Mouse (Mus musculus): ENCODE data around the gene Gm11568. TPM values are rescaled to one million over a fixed set of nuclear protein-coding genes. Genes with fewer than 3 reads are reported as not detected.
"Not testable (repeated sequence)": the region's sequence is repeated elsewhere in the genome, so short reads cannot be mapped to it uniquely, and the experiment has no call there.

The Gm11568 gene
- polyA plus RNA-seq (2014; fragmentation: Nextera tagmentation; extraction: Ambion mirVana), result not detected in 2 replicates

DNA sequence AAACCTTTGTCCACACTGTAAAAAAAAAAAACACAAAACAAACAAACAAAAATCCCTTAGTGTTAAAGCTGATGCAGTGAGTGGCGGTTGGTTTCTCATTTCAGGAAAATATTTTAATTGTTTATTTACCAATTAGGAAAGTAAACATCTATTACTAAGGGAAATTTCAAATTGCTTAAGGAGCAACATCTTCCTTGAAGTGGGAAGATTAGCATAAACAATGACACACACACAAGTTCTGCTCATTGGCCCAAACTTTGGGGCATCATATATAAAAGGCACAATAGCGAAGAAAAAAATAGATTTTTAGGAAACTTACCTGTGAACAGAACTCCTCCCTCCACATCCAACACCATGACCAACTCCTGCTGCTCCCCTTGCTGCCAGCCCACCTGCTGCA, at the start of gene Gm11568:
Gene Gm11568, plus strand, starts transcription at position 301 of the 400 bp plus-strand sequence.
- Histone ChIP-seq H3K4me3 (replicated peaks; ENCODE audit: low read depth, low read length) (no peak within 1 kb of the TSS), H3K27me3 (ENCODE audit: control insufficient read depth, insufficient read depth, low read length) (no peaks in the 10 kb centered on the region), H3K36me3 (ENCODE audit: control insufficient read depth, insufficient read depth, low read length) (no peaks in the 10 kb centered on the region), H3K4me1 (ENCODE audit: control insufficient read depth, insufficient read depth, low read length) (no peaks in the 10 kb centered on the region), H3K27ac (replicated peaks; ENCODE audit: low read depth, low read length) (no peak within 1 kb of the TSS), H3K9me3 (ENCODE audit: control insufficient read depth, low read length) (no peaks in the 10 kb centered on the region), H3K9ac (replicated peaks; ENCODE audit: low read length) (no peak within 1 kb of the TSS), H3K4me2 (ENCODE audit: low read length) (no peak within 1 kb of the TSS)
- DNase-seq (no peak), ATAC-seq (ENCODE audit: low FRiP score, low TSS enrichment) (no peak)
- 90% methylated on average over 2 of the region's 2 CpGs for WGBS

DNA sequence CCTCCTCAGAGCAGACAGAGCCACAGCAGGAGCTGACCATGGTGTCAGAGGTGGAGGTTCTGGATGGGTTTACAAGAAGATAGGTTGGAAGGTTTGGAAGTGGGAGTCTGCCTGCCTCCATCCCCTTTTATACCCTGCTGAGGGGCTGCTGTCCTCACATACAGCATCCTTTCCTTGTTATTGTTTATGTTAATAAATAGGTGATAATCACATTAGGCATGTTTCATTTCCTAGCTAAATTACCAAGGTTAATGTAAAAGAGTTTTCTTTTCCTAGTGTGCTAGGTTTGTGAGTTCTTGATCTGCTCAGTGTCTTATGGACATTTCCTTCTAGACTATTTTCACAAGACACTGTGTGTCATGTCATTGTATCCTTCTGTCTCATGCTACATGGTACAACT, 47.9 kb upstream of the Gm11568 start, which contains the start of gene Krtap4-13:
Gene Krtap4-13, minus strand, starts transcription at position 101 of the 400 bp plus-strand sequence.
- H3K4me1 ChIP-seq (ENCODE audit: control insufficient read depth, insufficient read depth, low read length); H3K9me3 ChIP-seq (ENCODE audit: control insufficient read depth, low read length); H3K27ac ChIP-seq (replicated peaks; ENCODE audit: low read depth, low read length); ATAC-seq (ENCODE audit: low FRiP score, low TSS enrichment); H3K4me3 ChIP-seq (replicated peaks; ENCODE audit: low read depth, low read length); H3K27me3 ChIP-seq (ENCODE audit: control insufficient read depth, insufficient read depth, low read length); H3K9ac ChIP-seq (replicated peaks; ENCODE audit: low read length); H3K36me3 ChIP-seq (ENCODE audit: control insufficient read depth, insufficient read depth, low read length); H3K4me2 ChIP-seq (ENCODE audit: low read length); DNase-seq: not testable (repeated sequence)

- H3K36me3 ChIP-seq (ENCODE audit: control insufficient read depth, insufficient read depth, low read length); H3K27me3 ChIP-seq (ENCODE audit: control insufficient read depth, insufficient read depth, low read length); H3K4me3 ChIP-seq (replicated peaks; ENCODE audit: low read depth, low read length); H3K9ac ChIP-seq (replicated peaks; ENCODE audit: low read length); H3K9me3 ChIP-seq (ENCODE audit: control insufficient read depth, low read length); H3K4me1 ChIP-seq (ENCODE audit: control insufficient read depth, insufficient read depth, low read length); DNase-seq; H3K27ac ChIP-seq (replicated peaks; ENCODE audit: low read depth, low read length); H3K4me2 ChIP-seq (ENCODE audit: low read length); ATAC-seq (ENCODE audit: low FRiP score, low TSS enrichment): not testable (repeated sequence)
- 86% methylated on average over 2 of the region's 2 CpGs for WGBS
Measured at GRCm38 (mm10) chr11:99815566-99815965, 42.2 kb upstream of the Gm11568 start, which contains the start of gene Gm11564. Gene Gm11564, minus strand, starts transcription at chr11:99815666.

DNA sequence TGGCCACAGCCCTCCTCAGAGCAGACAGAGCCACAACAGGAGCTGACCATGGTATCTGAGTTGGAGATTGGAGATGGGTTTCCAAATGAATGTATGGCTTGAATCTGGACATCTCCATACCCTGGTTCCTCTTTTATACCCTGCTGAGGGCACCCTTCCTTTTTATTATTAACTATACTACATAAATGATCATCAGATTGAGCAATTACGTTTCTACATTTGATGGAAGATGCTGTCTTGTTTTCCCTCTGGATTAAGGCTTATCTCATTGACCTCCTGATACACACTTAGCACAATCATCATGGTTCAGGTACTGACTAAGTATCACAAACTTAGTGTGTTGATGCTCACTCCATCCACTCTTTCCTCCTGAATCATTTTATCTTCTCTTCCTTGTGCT, 19.8 kb upstream of the Gm11568 start, which contains the start of gene 2300003K06Rik:
Gene 2300003K06Rik, minus strand, starts transcription at position 101 of the 400 bp plus-strand sequence.
- Histone ChIP-seq H3K27me3 (ENCODE audit: control insufficient read depth, insufficient read depth, low read length) (no peaks in the 10 kb centered on the region), H3K27ac (replicated peaks; ENCODE audit: low read depth, low read length) (no peak within 1 kb of the TSS), H3K9me3 (ENCODE audit: control insufficient read depth, low read length) (no peaks in the 10 kb centered on the region), H3K4me1 (ENCODE audit: control insufficient read depth, insufficient read depth, low read length) (no peaks in the 10 kb centered on the region), H3K9ac (replicated peaks; ENCODE audit: low read length) (no peak within 1 kb of the TSS), H3K4me2 (ENCODE audit: low read length) (no peak within 1 kb of the TSS), H3K36me3 (ENCODE audit: control insufficient read depth, insufficient read depth, low read length) (no peaks in the 10 kb centered on the region), H3K4me3 (replicated peaks; ENCODE audit: low read depth, low read length) (no peak within 1 kb of the TSS)
- DNase-seq (no peak), ATAC-seq (ENCODE audit: low FRiP score, low TSS enrichment) (no peak)
- 77% methylated on average over 1 of the region's 1 CpGs for WGBS

- no peak overlapping the region for H3K4me3 ChIP-seq (replicated peaks; ENCODE audit: low read depth, low read length)
- H3K27ac ChIP-seq (replicated peaks; ENCODE audit: low read depth, low read length), result no peak overlapping the region
- no peak overlapping the region for H3K9ac ChIP-seq (replicated peaks; ENCODE audit: low read length)
- H3K36me3 ChIP-seq (ENCODE audit: control insufficient read depth, insufficient read depth, low read length), result no peaks in the 10 kb centered on the region
- WGBS, result 70% methylated on average over 1 of the region's 1 CpGs
- ATAC-seq (ENCODE audit: low FRiP score, low TSS enrichment) (no peak), DNase-seq (no peak)
- H3K9me3 ChIP-seq (ENCODE audit: control insufficient read depth, low read length), result no peaks in the 10 kb centered on the region
- no peaks in the 10 kb centered on the region for H3K4me1 ChIP-seq (ENCODE audit: control insufficient read depth, insufficient read depth, low read length)
- no peak overlapping the region for H3K4me2 ChIP-seq (ENCODE audit: low read length)
- H3K27me3 ChIP-seq (ENCODE audit: control insufficient read depth, insufficient read depth, low read length), result no peaks in the 10 kb centered on the region
Measured at GRCm38 (mm10) chr11:99842185-99842584, 15.5 kb upstream of the Gm11568 start.

DNA sequence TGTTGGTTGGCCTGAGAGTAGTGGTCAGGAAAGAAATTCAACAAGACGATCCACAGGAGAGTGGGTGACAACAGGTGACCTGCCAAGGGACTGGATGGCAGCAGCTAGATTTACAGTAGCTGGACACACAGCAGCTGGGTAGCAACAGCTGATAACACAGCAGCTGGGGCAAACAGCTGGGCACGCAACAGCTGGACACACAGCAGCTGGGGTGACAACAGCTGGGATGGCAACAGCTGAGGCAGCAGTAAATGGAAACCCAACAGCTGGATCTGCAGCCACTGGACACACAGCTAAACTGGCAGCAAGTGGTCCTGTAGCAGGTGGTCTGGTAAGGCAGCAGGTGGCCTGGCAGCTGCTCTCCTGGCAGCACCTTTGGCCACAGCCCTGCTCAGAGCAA, 11.0 kb upstream of the Gm11568 start:
- no peak overlapping the region for H3K4me2 ChIP-seq (ENCODE audit: low read length)
- 95% methylated on average over 2 of the region's 2 CpGs for WGBS
- no peaks in the 10 kb centered on the region for H3K9me3 ChIP-seq (ENCODE audit: control insufficient read depth, low read length)
- ATAC-seq (ENCODE audit: low FRiP score, low TSS enrichment) (no peak), DNase-seq (no peak)
- H3K36me3 ChIP-seq (ENCODE audit: control insufficient read depth, insufficient read depth, low read length), result no peaks in the 10 kb centered on the region
- H3K27me3 ChIP-seq (ENCODE audit: control insufficient read depth, insufficient read depth, low read length), result no peaks in the 10 kb centered on the region
- H3K9ac ChIP-seq (replicated peaks; ENCODE audit: low read length), result no peak overlapping the region
- no peaks in the 10 kb centered on the region for H3K4me1 ChIP-seq (ENCODE audit: control insufficient read depth, insufficient read depth, low read length)
- H3K4me3 ChIP-seq (replicated peaks; ENCODE audit: low read depth, low read length), result no peak overlapping the region
- no peak overlapping the region for H3K27ac ChIP-seq (replicated peaks; ENCODE audit: low read depth, low read length)

GRCm38 (mm10) chr11:99851508-99851907, 6.2 kb upstream of the Gm11568 start, which contains the start of gene Krtap4-16:
Gene Krtap4-16, minus strand, starts transcription at chr11:99851608.
- H3K4me2 ChIP-seq (ENCODE audit: low read length), result no peak within 1 kb of the TSS
- DNase-seq, result no peak
- H3K4me3 ChIP-seq (replicated peaks; ENCODE audit: low read depth, low read length), result no peak within 1 kb of the TSS
- H3K9ac ChIP-seq (replicated peaks; ENCODE audit: low read length), result no peak within 1 kb of the TSS
- H3K4me1 ChIP-seq (ENCODE audit: control insufficient read depth, insufficient read depth, low read length), result no peaks in the 10 kb centered on the region
- no peaks in the 10 kb centered on the region for H3K36me3 ChIP-seq (ENCODE audit: control insufficient read depth, insufficient read depth, low read length)
- no peak within 1 kb of the TSS for H3K27ac ChIP-seq (replicated peaks; ENCODE audit: low read depth, low read length)
- ATAC-seq (ENCODE audit: low FRiP score, low TSS enrichment), result no peak
- H3K9me3 ChIP-seq (ENCODE audit: control insufficient read depth, low read length), result no peaks in the 10 kb centered on the region
- no peaks in the 10 kb centered on the region for H3K27me3 ChIP-seq (ENCODE audit: control insufficient read depth, insufficient read depth, low read length)

DNA sequence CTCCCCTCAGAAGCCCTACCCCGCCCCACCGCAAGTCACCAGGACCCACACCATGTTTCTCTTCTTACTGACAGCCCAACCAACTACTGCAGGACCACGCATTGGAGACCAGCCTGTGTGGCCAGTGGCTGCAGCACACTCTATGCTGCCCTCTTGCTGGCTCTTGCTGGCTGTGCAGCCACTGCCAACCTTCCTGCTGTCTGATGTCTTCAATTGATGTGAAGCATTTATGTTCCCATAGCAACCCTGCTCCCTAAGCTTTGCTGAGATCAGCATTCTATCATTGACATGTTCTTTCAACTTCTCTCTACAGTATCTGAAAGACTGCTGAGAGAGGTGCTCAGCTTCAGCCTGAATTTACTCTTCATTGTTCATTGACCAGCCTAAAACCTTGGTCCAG, 3.6 kb upstream of the Gm11568 start:
- no peak overlapping the region for H3K9ac ChIP-seq (replicated peaks; ENCODE audit: low read length)
- H3K4me3 ChIP-seq (replicated peaks; ENCODE audit: low read depth, low read length), result no peak overlapping the region
- 65% methylated on average over 3 of the region's 3 CpGs for WGBS
- H3K4me1 ChIP-seq (ENCODE audit: control insufficient read depth, insufficient read depth, low read length), result no peaks in the 10 kb centered on the region
- H3K36me3 ChIP-seq (ENCODE audit: control insufficient read depth, insufficient read depth, low read length), result no peaks in the 10 kb centered on the region
- H3K27me3 ChIP-seq (ENCODE audit: control insufficient read depth, insufficient read depth, low read length), result no peaks in the 10 kb centered on the region
- no peak for ATAC-seq (ENCODE audit: low FRiP score, low TSS enrichment)
- peak; percentile 67 for DNase-seq
- H3K4me2 ChIP-seq (ENCODE audit: low read length), result no peak overlapping the region
- H3K27ac ChIP-seq (replicated peaks; ENCODE audit: low read depth, low read length), result no peak overlapping the region
- no peaks in the 10 kb centered on the region for H3K9me3 ChIP-seq (ENCODE audit: control insufficient read depth, low read length)

- H3K9me3 ChIP-seq (ENCODE audit: control insufficient read depth, low read length), result no peaks in the 10 kb centered on the region
- H3K27me3 ChIP-seq (ENCODE audit: control insufficient read depth, insufficient read depth, low read length), result no peaks in the 10 kb centered on the region
- no peak overlapping the region for H3K4me3 ChIP-seq (replicated peaks; ENCODE audit: low read depth, low read length)
- no peak overlapping the region for H3K27ac ChIP-seq (replicated peaks; ENCODE audit: low read depth, low read length)
- H3K4me2 ChIP-seq (ENCODE audit: low read length), result no peak overlapping the region
- ATAC-seq (ENCODE audit: low FRiP score, low TSS enrichment), result no peak
- DNase-seq, result no peak
- no peaks in the 10 kb centered on the region for H3K36me3 ChIP-seq (ENCODE audit: control insufficient read depth, insufficient read depth, low read length)
- no peaks in the 10 kb centered on the region for H3K4me1 ChIP-seq (ENCODE audit: control insufficient read depth, insufficient read depth, low read length)
- 74% methylated on average over 2 of the region's 2 CpGs for WGBS
- H3K9ac ChIP-seq (replicated peaks; ENCODE audit: low read length), result no peak overlapping the region
Measured at GRCm38 (mm10) chr11:99858761-99859160, 1.0 kb downstream of the Gm11568 start.

Measured in midbrain, embryonic 14.5 days (tissue).